Mouse (Mus musculus): ENCODE data around the gene Chrna4.

Gene Chrna4

GRCm38 (mm10) chr2:181043437-181043836, at the start of gene Chrna4:
Gene Chrna4 (minus strand): TSS chr2:181043546.
- in situ Hi-C loops (cut with MboI), result no loop called here

DNA sequence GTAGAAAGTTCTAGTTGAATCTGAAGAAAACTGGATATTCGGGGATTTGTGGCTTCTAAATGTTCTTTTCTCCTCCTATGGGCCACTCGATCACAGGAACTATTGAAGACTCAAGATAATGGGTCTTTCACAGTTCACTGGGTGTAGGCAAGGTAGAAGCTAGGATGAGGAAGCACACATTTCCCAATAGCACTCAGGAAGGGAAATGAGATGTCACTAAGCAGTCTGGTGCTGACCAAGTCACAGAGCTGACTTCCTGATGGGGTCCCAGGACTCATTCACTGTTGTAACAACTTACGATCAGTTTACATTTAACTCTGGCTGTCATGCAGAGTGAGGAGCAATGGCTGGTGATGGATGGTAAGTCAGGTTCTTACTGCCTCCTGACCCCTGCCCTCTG, 46.8 kb upstream of the Chrna4 start:
- in situ Hi-C loops (cut with MboI), result no loop called here

- in situ Hi-C loops (cut with MboI), result no loop called here
These were observed 41.7 kb upstream of the Chrna4 start for GRCm38 (mm10) chr2:181084997-181085396.

DNA sequence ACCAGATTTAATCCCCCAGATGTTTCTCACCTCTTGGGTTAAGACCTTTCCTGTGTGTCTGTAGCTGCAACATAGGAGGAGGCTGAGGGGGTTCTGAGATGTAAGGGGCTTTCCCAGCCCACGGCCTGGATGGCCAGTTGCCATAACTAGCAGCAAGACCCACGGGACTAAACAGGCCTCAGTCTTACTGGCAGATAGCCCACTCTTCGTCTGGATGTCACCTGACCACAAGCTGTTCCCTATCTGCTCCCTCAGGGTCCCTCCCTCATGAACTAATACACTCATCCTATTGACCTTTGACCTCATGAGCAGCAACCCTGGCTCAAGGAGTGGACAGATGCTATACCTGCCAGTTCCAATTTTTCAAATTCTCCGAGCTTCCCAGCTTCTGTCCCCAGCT, 40.6 kb upstream of the Chrna4 start:
- in situ Hi-C loops (cut with MboI), result no loop called here

DNA sequence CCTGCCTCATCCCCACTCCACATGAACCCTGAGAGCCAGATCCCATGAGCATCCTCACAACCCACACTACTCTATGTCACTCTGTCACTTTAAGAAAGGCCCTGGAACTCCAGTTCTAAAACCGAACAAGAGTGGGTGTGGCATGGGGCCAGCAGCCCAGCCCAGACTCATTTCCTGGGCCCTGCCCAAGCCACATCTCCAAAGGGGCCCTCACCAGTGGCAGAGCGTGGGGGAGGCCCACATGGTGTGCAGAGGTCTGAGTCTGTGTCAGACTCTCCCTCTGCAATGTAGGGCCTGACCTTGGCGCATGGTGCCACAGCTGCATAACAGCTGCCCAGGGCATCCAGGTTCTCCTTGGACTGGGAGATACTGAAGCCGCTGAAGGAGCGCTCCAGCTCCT, 37.5 kb upstream of the Chrna4 start:
- in situ Hi-C loops (cut with MboI), result no loop called here

DNA sequence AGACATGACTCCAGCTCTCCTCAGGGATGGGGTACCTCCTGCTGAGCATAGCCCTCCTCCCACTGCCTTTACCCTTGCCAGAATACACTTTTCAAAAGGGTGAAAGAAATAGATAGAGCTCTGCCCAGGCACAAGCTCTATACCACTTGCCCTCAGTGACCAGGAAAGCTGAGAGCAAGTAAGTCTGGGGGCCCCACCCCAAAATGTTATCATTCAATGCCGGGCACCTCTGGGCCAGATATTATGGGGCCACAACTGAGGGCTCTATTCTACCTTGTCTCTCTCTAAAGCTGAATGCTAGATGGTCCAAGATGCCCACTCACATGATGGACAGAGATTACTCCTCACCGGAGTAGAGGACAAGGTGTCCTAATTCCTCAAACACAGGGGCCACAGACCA, 36.2 kb upstream of the Chrna4 start:
- in situ Hi-C loops (cut with MboI), result no loop called here

GRCm38 (mm10) chr2:181078908-181079307, 35.6 kb upstream of the Chrna4 start:
- in situ Hi-C loops (cut with MboI), result no loop called here

GRCm38 (mm10) chr2:181075501-181075900, 32.2 kb upstream of the Chrna4 start:
- in situ Hi-C loops (cut with MboI), result no loop called here

DNA sequence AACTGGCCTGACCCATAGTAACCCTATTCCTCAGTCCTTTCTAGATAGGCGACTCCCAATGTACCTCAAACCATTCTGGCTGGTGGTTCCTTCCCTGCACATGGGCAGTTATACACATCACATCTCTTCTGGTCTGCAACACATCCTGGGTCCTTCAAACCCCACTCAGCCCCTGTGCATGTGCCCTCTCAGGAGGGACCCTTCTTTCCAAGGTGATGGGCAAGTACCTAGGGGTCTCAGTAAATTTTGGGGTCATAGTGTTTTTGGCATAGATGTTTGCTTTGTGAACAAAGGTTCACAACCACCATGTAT, 29.0 kb upstream of the Chrna4 start:
- in situ Hi-C loops (cut with MboI), result no loop called here

DNA sequence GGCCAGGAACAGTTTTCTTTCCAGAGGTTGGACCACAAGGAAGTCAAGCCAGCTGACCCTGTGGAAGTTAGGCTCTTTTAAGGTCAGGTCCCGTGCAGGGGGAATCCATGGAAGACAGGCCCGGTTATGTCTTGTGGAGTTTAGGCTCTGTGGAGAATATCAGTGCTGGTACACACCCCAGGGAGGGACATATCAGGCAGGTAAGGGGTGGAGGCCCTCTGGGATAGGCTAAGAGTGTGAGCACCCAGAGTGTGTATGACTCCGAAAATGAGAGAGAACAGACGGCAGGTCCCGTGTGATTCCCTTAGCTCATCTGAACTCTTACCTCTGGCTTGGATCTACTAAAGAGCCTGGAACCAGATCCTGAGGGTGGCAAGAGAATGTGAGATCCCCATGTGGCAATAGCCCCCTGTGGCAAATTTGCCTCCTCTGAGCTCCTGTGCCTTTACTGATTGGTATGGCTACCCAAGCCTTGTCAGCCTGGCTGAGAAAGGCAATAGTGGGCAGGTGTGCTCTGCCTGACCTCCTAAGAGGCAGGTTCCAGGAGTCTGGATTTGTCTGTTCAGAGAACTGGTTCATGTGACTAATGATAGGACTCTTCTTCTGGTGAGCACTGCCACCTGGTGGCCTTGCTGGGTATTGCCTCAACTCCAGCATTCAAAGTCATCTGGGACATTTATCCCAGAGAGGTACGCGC, 28.5 kb upstream of the Chrna4 start:
- in situ Hi-C loops (cut with MboI), result no loop called here

DNA sequence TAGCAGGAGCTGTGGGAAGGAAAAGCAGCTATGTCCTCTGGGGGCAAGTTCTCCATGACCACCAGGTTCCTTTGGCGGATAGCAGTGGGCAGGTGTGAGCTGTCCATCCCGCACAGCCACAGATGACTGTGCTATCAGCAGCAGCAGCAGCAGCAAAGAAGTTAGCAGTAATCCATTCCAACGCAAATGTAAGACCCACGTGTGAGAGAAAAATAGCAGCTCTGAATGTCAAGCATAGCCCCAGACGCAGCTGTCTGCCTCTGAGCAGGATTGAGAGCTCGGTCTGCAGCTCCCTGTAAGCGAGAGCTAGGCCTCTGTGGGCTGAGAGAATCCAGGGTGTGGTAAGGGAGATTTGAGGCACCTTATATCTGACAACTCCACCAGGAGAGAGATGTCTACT, 26.8 kb upstream of the Chrna4 start:
- in situ Hi-C loops (cut with MboI), result no loop called here

DNA sequence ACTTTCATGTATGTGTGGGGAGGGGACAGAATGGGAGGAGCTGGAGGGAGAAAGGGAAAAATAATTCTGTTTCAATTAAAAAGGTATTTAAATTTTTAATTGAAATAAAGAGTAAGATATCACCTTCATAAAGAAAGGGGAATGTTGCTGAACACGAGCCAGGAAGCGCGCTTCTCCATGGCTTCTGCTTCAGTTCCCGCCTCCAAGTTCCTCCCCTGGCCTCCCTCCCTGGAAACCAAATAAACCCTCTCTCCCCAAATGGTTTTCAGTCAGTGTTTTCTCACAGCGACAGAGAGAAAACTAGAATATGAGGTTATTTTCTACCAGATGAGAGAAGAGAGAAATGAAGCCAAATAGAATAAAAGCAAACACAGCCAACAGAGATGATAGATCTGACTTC, 25.2 kb upstream of the Chrna4 start:
- in situ Hi-C loops (cut with MboI), result no loop called here

GRCm38 (mm10) chr2:181065827-181066226, 22.5 kb upstream of the Chrna4 start:
- in situ Hi-C loops (cut with MboI), result no loop called here

DNA sequence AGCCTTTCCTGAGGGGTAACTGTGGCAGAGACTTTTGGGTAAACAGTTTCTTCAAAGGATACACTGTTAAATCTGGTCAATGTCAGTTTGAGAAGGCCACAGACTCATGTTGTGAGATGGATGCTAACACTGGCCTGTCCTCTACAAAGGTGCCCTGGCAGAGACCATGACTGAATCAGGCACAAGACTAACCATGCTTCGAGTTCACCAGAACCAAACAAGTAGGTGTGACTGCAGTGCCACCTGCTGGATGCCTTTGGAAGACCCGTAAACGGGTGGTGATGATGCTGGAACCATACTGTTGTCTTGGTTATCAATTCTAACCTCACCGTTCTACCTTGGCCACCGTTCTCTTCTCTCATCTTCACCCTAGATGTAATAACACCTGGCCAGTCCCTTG, 16.8 kb upstream of the Chrna4 start:
- in situ Hi-C loops (cut with MboI), result no loop called here

GRCm38 (mm10) chr2:181058193-181058592, 14.8 kb upstream of the Chrna4 start:
- in situ Hi-C loops (cut with MboI), result no loop called here

DNA sequence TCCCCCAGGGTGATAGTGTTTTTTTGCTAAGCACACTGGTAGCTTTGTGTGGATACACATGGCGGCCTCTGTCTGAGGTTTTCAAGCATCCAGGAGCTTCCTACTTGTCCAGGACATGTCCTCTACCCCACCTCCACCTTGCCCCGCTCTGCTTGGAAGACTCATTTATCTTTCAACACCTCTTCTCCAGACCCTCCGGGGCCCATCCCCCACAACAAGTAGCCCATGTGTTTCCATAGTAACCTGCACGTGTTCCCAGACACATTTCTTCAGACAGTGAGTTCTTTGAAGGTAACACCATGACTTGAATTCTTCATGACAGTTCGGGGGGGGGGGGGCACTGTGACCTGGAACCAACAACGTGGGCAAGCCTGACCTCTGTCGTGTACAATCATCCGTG, 14.0 kb upstream of the Chrna4 start:
- in situ Hi-C loops (cut with MboI), result no loop called here

- in situ Hi-C loops (cut with MboI), result no loop called here
These were observed 8.8 kb upstream of the Chrna4 start for GRCm38 (mm10) chr2:181052171-181052570.

DNA sequence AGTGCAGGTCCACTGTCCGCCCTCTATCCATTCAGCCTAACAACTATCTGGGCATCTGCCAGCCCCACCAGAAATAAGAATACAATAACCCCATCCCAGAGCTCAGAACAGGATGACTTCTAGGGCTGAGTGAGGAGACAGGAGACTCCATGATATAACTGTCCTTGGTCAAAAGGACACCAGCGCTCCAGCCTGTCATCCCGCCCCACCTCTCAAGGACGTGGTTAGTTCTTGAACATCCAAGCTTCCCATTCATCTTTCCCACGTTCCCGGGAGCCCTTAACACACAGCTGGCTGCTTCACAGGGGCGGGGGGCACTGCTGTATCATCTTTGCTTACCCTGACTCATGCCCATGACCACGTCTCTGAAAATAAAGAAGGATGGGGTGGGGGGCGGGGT, 5.6 kb upstream of the Chrna4 start:
- in situ Hi-C loops (cut with MboI), result no loop called here

GRCm38 (mm10) chr2:181048252-181048945, 5.1 kb upstream of the Chrna4 start:
- in situ Hi-C loops (cut with MboI), result no loop called here

DNA sequence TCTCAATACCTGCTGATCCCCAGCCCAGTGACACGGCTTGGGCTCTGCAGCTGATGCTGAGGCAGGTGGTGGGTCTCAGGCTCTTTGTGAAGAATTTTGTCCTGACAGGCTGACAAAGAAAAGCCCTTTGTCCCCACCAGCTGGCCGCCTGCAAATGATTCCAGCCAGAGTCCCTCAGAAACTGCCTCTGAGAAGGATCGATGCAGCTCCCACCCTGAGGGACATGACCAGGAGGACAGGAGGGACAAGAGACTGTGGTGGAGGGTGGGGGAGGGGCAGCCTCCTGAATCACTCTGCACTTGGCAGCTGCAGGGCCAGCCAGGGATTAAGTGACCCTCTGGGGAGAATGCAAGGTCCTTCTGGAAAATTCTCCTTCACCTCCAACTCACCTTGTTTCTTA, 655 bp upstream of the Chrna4 start:
- in situ Hi-C loops (cut with MboI), result no loop called here

- in situ Hi-C loops (cut with MboI), result no loop called here
These were observed 970 bp downstream of the Chrna4 start for GRCm38 (mm10) chr2:181042376-181042775.

DNA sequence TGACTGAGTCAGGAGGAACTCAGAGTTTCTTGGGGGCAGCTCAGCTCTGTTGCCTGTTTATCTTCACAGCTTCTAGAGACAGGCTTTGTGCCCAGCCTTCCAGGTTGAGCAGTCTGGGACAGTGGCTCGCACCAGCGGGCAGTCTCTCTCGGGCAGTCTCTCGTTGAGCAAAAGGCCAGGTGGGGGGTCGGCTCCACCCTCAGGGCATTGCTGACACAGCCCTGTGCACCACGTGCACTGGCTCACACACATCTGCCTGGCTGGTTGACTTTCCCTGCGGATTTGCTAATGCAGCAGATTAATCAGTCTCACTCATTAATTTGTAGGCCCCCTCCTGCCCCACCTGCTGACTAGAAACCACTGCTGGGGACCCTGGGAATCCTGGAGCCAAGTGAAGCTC, 1.4 kb downstream of the Chrna4 start:
- in situ Hi-C loops (cut with MboI), result no loop called here

- in situ Hi-C loops (cut with MboI), result no loop called here
These were observed 4.0 kb downstream of the Chrna4 start for GRCm38 (mm10) chr2:181039356-181039680.

Measured in mature B cell (primary cell).